Mouse (Mus musculus) kidney, postnatal 0 days (tissue): ENCODE measurements at regions not wholly inside any gene's neighbourhood (a gene's known extent, or its start where the extent isn't known, plus 50 kb on each side); places are given as distances from the start of the nearest gene placed in this dataset.

Source experiments
- ATAC-seq: fragments of 200-750 bp; cut with Nextera tagmentation; replicated peaks from 2 replicates; pipeline ENCODE4 v1.8.0; 2017; ENCODE audit warnings: low read depth, moderate number of reproducible peaks, moderate TSS enrichment, moderate library complexity; ENCODE audit not compliant: low FRiP score
- DNase-seq: peaks from one replicate; pipeline ENCODE4 v3.0.0-alpha.2; 2016; ENCODE audit warnings: low spot score
- H3K27ac ChIP-seq: fragments of 300-500 bp; sonication (generic); 2 replicates; pipeline ENCODE4 v1.5.1; 2014; ENCODE audit warnings: mild to moderate bottlenecking
- H3K27me3 ChIP-seq: fragments of 300-500 bp; sonication (generic); 2 replicates; pipeline ENCODE4 v1.6.1; 2014; ENCODE audit warnings: low read length, mixed read lengths; ENCODE audit not compliant: insufficient read depth
- H3K36me3 ChIP-seq: fragments of 300-500 bp; sonication (generic); 2 replicates; pipeline ENCODE4 v1.6.1; 2014; ENCODE audit warnings: low read length, mixed read lengths; ENCODE audit not compliant: insufficient read depth
- H3K4me1 ChIP-seq: fragments of 300-500 bp; sonication (generic); replicated peaks from 2 replicates; pipeline ENCODE4 v1.6.1; 2014; ENCODE audit warnings: antibody characterized with exemption, low read length, mixed read lengths; ENCODE audit not compliant: insufficient read depth
- H3K4me2 ChIP-seq: fragments of 300-500 bp; sonication (generic); 2 replicates; pipeline ENCODE4 v1.6.1; 2014; ENCODE audit warnings: mild to moderate bottlenecking, low read length, moderate library complexity, mixed read lengths
- H3K4me3 ChIP-seq: fragments of 300-500 bp; sonication (generic); replicated peaks from 2 replicates; pipeline ENCODE4 v1.5.1; 2014; ENCODE audit warnings: low read depth, low read length
- H3K9ac ChIP-seq: fragments of 300-500 bp; sonication (generic); 2 replicates; pipeline ENCODE4 v1.6.1; 2014; ENCODE audit warnings: low read depth, low read length
- H3K9me3 ChIP-seq: fragments of 300-500 bp; sonication (generic); replicated peaks from 2 replicates; pipeline ENCODE4 v1.6.1; 2016; ENCODE audit warnings: low read length, inconsistent platforms, mixed read lengths
- CTCF ChIP-seq: IDR thresholded peaks from 2 replicates; pipeline ENCODE4 v1.5.1; 2016; ENCODE audit warnings: antibody characterized with exemption, low read depth, mild to moderate bottlenecking, moderate library complexity
- WGBS: fragments of 180-500 bp; shearing (Covaris S2); extraction: QIAGEN DNeasy Blood & Tissue Kit; methylation state at CpG from one replicate; pipeline ENCODE4 v1.1.7; 2014; 5-methylcytosine and 5-hydroxymethylcytosine counted together

DNA sequence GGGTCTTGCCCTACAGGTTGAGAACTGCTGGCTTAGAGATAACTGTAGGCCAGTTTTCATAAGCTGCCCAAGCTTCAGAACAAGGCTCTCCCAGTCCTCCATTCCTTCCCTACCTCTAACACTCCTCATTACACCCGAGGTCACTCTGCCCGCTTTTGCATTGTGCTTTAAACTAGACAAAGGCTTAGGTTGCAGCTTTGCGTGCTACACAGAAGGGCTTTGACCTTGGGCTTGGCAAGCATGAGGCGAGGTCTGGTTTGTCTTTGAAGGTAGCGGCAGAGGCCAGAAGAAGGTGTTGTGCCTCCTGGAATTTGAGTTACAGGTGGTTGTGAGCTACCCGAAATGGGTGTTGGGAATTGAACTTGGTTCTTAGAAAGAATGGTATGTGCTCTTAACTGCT is 255.7 kb downstream of the Kcnrg start:
- no peak overlapping the region for H3K9ac ChIP-seq
- H3K4me1 ChIP-seq = no peaks in the 10 kb centered on the region; the same call in 1 of the 2 replicates
- no peaks in the 10 kb centered on the region for H3K9me3 ChIP-seq
- no peaks in the 10 kb centered on the region for H3K27me3 ChIP-seq
- WGBS = 88% methylated on average over 6 of the region's 6 CpGs
- no peak for TF ChIP-seq CTCF
- DNase-seq = no peak
- ATAC-seq = no peak
- no peak overlapping the region for H3K4me3 ChIP-seq
- H3K27ac ChIP-seq = no peak overlapping the region
- no peak overlapping the region for H3K4me2 ChIP-seq
- H3K36me3 ChIP-seq = no peaks in the 10 kb centered on the region

DNA sequence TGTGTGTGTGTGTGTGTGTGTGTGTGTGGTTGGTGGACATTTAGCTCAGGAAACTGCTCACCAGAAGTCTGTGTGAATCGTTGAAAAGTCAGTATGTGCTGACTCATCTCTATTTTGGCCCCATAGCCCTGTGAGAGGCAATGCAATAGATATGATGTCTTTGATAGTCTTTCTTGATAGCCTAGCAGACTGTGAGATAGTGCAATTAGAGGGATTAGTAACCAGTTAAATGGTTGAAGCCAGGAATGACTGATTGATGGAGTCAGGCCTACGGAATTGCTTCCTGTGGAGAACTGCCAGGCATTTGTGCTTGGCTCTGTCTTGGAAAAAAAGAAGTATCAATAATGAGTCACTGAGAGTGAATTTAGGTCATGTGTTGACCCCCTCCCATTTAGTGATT is 256.2 kb downstream of the Kcnrg start:
- no peak overlapping the region for H3K27ac ChIP-seq
- no peak overlapping the region for H3K4me3 ChIP-seq
- no peaks in the 10 kb centered on the region for H3K27me3 ChIP-seq
- WGBS = 50% methylated on average over 2 of the region's 2 CpGs
- no peaks in the 10 kb centered on the region for H3K9me3 ChIP-seq
- no peak overlapping the region for H3K9ac ChIP-seq
- H3K4me1 ChIP-seq = no peaks in the 10 kb centered on the region; the same call in 1 of the 2 replicates
- DNase-seq (peak; percentile 45), ATAC-seq (no peak)
- H3K36me3 ChIP-seq = no peaks in the 10 kb centered on the region
- H3K4me2 ChIP-seq = no peak overlapping the region
- TF ChIP-seq CTCF = no peak

DNA sequence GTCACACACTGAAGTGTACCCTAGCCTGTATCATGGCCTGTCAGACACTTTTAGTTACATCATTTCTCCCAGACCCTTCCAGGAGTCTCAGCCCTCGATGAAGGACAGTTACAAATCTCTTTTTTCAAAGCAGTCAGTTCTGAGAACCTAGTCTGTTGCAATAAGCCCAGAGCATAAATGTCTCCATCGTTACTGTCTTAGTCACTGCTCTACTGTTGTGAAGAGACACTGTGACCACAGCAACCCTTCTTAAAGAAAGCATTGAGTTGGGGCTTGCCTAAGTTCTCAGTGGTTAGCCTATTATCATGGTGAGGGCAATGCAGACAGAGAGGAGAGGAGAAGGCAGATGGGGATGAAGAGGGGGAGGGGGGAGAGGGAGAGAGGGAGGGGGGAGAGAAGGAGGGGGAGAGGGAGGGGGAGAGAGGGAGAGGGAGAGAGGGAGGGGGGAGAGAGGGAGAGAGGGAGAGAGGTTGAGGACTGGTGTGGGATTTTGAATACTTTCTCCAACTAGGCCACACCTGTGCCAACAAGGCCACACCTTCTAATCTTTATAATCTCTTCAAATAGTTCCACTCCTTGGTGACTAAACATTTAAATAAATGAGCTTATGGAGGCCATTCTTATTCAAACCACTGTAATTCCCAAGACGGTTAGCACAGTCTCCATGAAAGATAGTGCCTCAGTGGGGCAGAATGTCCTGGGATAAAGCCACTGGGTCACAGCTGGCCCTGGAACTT is 259.4 kb downstream of the Kcnrg start:
- WGBS = 41% methylated on average over 3 of the region's 3 CpGs

DNA sequence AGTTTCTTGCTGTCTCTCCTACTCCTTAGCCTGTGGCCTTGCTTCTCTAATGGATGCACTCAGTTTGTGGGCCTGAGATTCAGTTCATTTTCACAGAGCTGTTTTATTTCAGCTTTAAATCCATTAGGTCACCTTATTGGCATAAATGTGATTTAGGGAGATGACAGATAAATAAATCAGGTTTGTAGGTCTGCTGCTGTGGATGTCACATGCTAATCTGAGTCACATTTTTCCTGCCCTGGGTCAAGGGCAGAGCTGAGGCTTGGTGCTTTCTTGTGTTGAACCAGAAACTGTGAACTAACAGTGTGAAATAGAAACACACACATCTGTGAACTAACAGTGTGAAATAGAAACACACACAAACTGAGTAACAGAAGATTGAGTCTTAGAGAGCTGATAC is 266.9 kb downstream of the Kcnrg start:
- ATAC-seq = no peak
- H3K27ac ChIP-seq = no peak overlapping the region
- H3K4me1 ChIP-seq = no peaks in the 10 kb centered on the region
- no peaks in the 10 kb centered on the region for H3K36me3 ChIP-seq
- H3K9ac ChIP-seq = no peak overlapping the region
- no peak overlapping the region for H3K4me3 ChIP-seq
- no peaks in the 10 kb centered on the region for H3K27me3 ChIP-seq
- no peak overlapping the region for H3K4me2 ChIP-seq
- no peak for TF ChIP-seq CTCF
- DNase-seq = no peak
- no peaks in the 10 kb centered on the region for H3K9me3 ChIP-seq

More for the DNA sequence above, 259.4 kb downstream of the Kcnrg start:
- ATAC-seq (no peak), DNase-seq (peak; percentile 29)
- no peaks in the 10 kb centered on the region for H3K9me3 ChIP-seq
- no peaks in the 10 kb centered on the region for H3K36me3 ChIP-seq
- no peak overlapping the region for H3K4me3 ChIP-seq
- H3K4me1 ChIP-seq = no peaks in the 10 kb centered on the region; the same call in 1 of the 2 replicates
- no peaks in the 10 kb centered on the region for H3K27me3 ChIP-seq
- TF ChIP-seq CTCF = no peak
- H3K9ac ChIP-seq = no peak overlapping the region
- no peak overlapping the region for H3K4me2 ChIP-seq
- H3K27ac ChIP-seq = no peak overlapping the region

DNA sequence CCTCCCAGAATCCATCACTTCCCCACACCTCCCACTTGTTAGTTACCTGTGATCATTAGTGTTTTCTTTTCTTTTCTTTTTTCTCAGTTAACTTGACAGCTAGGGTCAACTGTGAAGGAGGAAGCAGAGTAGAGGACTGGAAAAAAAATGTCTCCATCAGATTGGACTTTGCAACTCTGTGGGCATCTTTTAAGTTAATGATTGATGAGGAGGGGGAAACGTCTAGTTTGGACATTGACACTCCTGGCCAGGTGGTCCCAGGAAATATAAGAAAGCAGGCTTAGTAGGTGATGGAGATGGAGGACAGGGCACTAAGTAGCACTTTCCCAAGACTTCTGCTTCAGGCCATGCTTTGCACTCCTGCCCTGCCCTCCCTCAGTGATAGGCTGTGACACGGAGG is 272.2 kb downstream of the Kcnrg start:
- H3K27ac ChIP-seq = no peak overlapping the region
- TF ChIP-seq CTCF = no peak
- no peaks in the 10 kb centered on the region for H3K36me3 ChIP-seq
- no peak overlapping the region for H3K4me3 ChIP-seq
- DNase-seq = no peak
- H3K4me2 ChIP-seq = no peak overlapping the region
- 38% methylated on average over 2 of the region's 2 CpGs for WGBS
- no peak overlapping the region for H3K9ac ChIP-seq
- no peaks in the 10 kb centered on the region for H3K4me1 ChIP-seq
- no peak for ATAC-seq
- no peaks in the 10 kb centered on the region for H3K9me3 ChIP-seq
- H3K27me3 ChIP-seq = no peaks in the 10 kb centered on the region

DNA sequence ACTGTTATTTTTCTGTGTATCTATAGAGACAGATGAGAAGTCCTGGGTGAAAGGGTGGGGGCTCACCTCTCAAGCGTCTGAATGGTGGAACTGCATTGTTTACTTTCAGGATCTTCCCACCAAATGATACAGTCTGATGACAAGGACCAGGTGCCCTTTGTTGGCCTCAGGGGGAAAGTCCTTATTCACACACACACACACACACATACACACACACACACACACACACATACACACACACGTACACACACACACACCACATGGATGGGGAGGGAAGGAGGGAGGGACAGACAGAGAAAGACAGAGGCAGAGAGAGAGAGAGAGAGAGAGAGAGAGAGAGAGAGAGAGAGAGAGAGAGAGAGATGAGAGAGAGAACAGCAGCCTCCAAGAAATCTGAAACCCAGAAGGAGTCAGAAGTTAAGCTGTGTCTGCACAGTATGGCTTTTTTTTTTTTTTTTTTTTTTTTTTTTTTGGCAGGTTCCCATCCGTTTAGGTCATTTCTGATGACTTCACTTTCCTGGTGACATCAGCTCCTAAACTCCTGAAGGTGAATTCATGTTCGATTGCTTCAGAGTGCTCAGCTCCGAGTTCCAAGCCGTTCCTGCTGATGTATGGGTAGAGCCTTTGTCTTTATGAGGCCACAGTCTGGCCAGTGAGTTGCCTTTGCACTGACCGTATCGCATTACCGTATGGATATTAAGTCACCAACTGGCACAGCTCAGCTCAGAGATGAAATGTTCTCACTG is 273.4 kb downstream of the Kcnrg start:
- ATAC-seq (no peak), DNase-seq (peak; percentile 42)
- no peak overlapping the region for H3K9ac ChIP-seq
- no peaks in the 10 kb centered on the region for H3K36me3 ChIP-seq
- no peaks in the 10 kb centered on the region for H3K4me1 ChIP-seq
- no peaks in the 10 kb centered on the region for H3K27me3 ChIP-seq
- no peak overlapping the region for H3K4me3 ChIP-seq
- TF ChIP-seq CTCF = no peak
- 24% methylated on average over 9 of the region's 9 CpGs for WGBS
- H3K9me3 ChIP-seq = no peaks in the 10 kb centered on the region
- no peak overlapping the region for H3K4me2 ChIP-seq
- H3K27ac ChIP-seq = no peak overlapping the region
